Mouse (Mus musculus) spleen, adult 2 months (tissue): ENCODE data around the gene A730061H03Rik. TPM values are rescaled to one million over a fixed set of nuclear protein-coding genes. Genes with fewer than 3 reads are reported as not detected.

Source experiments
- DNase-seq, 2 experiments: peaks; one replicate each; pipeline versions ENCODE4 v3.0.0 to v3.0.0-alpha.2; 2012 to 2021; ENCODE audit warnings: low spot score in 2 of 2, low read depth in 1 of 2
- H3K27ac ChIP-seq: fragments of 200-500 bp; 2 replicates; pipeline ENCODE4 v1.5.1; 2012; ENCODE audit warnings: low read length, inconsistent platforms; ENCODE audit not compliant: insufficient read depth
- H3K27me3 ChIP-seq: fragments of 200-500 bp; 2 replicates; pipeline ENCODE4 v1.6.1; 2012; ENCODE audit warnings: mild to moderate bottlenecking, moderate library complexity, low read length, inconsistent platforms; ENCODE audit not compliant: control insufficient read depth, insufficient read depth
- H3K36me3 ChIP-seq: fragments of 200-500 bp; 2 replicates; pipeline ENCODE4 v1.6.1; 2012; ENCODE audit warnings: mild to moderate bottlenecking, low read length, inconsistent platforms; ENCODE audit not compliant: control insufficient read depth, insufficient read depth
- H3K4me1 ChIP-seq: fragments of 200-500 bp; 2 replicates; pipeline ENCODE4 v1.6.1; 2011; ENCODE audit warnings: inconsistent platforms; ENCODE audit not compliant: control insufficient read depth, insufficient read depth, insufficient read length
- H3K4me3 ChIP-seq: fragments of 200-500 bp; 2 replicates; pipeline ENCODE4 v1.5.1; 2011; ENCODE audit warnings: mild to moderate bottlenecking, inconsistent platforms; ENCODE audit not compliant: insufficient read depth, insufficient read length; ENCODE audit errors: extremely low read depth
- CTCF ChIP-seq: fragments of 200-500 bp; IDR thresholded peaks from 2 replicates; pipeline ENCODE4 v1.5.1; 2011; ENCODE audit warnings: mild to moderate bottlenecking, inconsistent platforms; ENCODE audit not compliant: insufficient read depth, insufficient read length, insufficient replicate concordance; ENCODE audit errors: extremely low read depth
- POLR2A ChIP-seq: fragments of 200-500 bp; IDR thresholded peaks from 2 replicates; pipeline ENCODE4 v1.6.1; 2011; ENCODE audit warnings: low read depth, low read length, inconsistent platforms
- WGBS: fragments of 180-500 bp; shearing (Covaris S2); methylation state at CpG from one replicate; pipeline ENCODE4 v1.1.7; 2018; 5-methylcytosine and 5-hydroxymethylcytosine counted together
- polyA plus RNA-seq: library from polyadenylated mRNA; depleted of rRNA; stranded (reverse); fragments of >200 nt; gene quantifications from 2 replicates; pipeline ENCODE4 v1.2.3, GENCODE M21; 2012; rRNA removed

A730061H03Rik gene
- 5.6 and 6.3 TPM in 2 replicates for polyA plus RNA-seq

- peak within 1 kb of the TSS; percentile 91 for H3K4me3 ChIP-seq
- 1% methylated on average over 51 of the region's 51 CpGs for WGBS
- peaks cover 7% of the 10 kb centered on the region; the same call in 1 of the 2 replicates for H3K4me1 ChIP-seq
- H3K27ac ChIP-seq: peak within 1 kb of the TSS; percentile 100
- peak; percentile 96 to 99 for DNase-seq
- no peaks in the 10 kb centered on the region for H3K27me3 ChIP-seq
- peaks cover 10% of the 10 kb centered on the region for H3K36me3 ChIP-seq
- TF ChIP-seq POLR2A: peak; percentile 88
- no peak for TF ChIP-seq CTCF
These were observed at the start of gene A730061H03Rik for GRCm38 (mm10) chr14:55560202-55561073. TSS of gene A730061H03Rik (minus strand) at chr14:55560406.

GRCm38 (mm10) chr14:55608339-55608738, 48.1 kb upstream of the A730061H03Rik start:
- Histone ChIP-seq H3K4me1 (peaks cover 11% of the 10 kb centered on the region; the same call in 1 of the 2 replicates), H3K27ac (no peak overlapping the region), H3K27me3 (no peaks in the 10 kb centered on the region), H3K4me3 (no peak overlapping the region), H3K36me3 (peaks cover 39% of the 10 kb centered on the region)
- no peak for TF ChIP-seq POLR2A
- TF ChIP-seq CTCF: no peak
- WGBS: 97% methylated on average over 6 of the region's 6 CpGs
- DNase-seq: no peak

- no peak overlapping the region for H3K4me3 ChIP-seq
- H3K4me1 ChIP-seq: peaks cover 18% of the 10 kb centered on the region; the same call in 1 of the 2 replicates
- 84% methylated on average over 16 of the region's 16 CpGs for WGBS
- H3K27ac ChIP-seq: no peak overlapping the region
- H3K27me3 ChIP-seq: no peaks in the 10 kb centered on the region
- no peak for DNase-seq
- TF ChIP-seq POLR2A (no peak), CTCF (no peak)
- peaks cover 50% of the 10 kb centered on the region for H3K36me3 ChIP-seq
These were observed 45.7 kb upstream of the A730061H03Rik start for GRCm38 (mm10) chr14:55605743-55606459.

- Histone ChIP-seq H3K4me1 (peaks cover 18% of the 10 kb centered on the region; the same call in 1 of the 2 replicates), H3K27ac (peak overlapping the region; percentile 98), H3K36me3 (peaks cover 54% of the 10 kb centered on the region), H3K4me3 (peak overlapping the region; percentile 73), H3K27me3 (no peaks in the 10 kb centered on the region)
- DNase-seq: no peak
- no peak for TF ChIP-seq CTCF
- no peak for TF ChIP-seq POLR2A
- 44% methylated on average over 11 of the region's 11 CpGs for WGBS
These were observed 44.6 kb upstream of the A730061H03Rik start for GRCm38 (mm10) chr14:55604823-55605222.

- no peaks in the 10 kb centered on the region for H3K27me3 ChIP-seq
- TF ChIP-seq POLR2A (peak; percentile 54; the same call in 1 of the 2 replicates), CTCF (peak; percentile 86)
- 2% methylated on average over 19 of the region's 19 CpGs for WGBS
- H3K4me1 ChIP-seq: peaks cover 18% of the 10 kb centered on the region; the same call in 1 of the 2 replicates
- H3K27ac ChIP-seq: peak overlapping the region; percentile 98
- H3K36me3 ChIP-seq: peaks cover 51% of the 10 kb centered on the region
- peak overlapping the region; percentile 79 for H3K4me3 ChIP-seq
- peak; percentile 94 for DNase-seq
These were observed 43.7 kb upstream of the A730061H03Rik start for GRCm38 (mm10) chr14:55603633-55604576.

GRCm38 (mm10) chr14:55603271-55603632, 43.0 kb upstream of the A730061H03Rik start, which contains the start of gene Irf9:
TSS of gene Irf9 (plus strand) at chr14:55603571.
- 38% methylated on average over 7 of the region's 7 CpGs for WGBS

More at GRCm38 (mm10) chr14:55603271-55603632, 43.0 kb upstream of the A730061H03Rik start, which contains the start of gene Irf9:
- Histone ChIP-seq H3K4me3 (peak within 1 kb of the TSS; percentile 79), H3K27ac (peak within 1 kb of the TSS; percentile 98), H3K27me3 (no peaks in the 10 kb centered on the region), H3K36me3 (peaks cover 51% of the 10 kb centered on the region), H3K4me1 (peaks cover 18% of the 10 kb centered on the region; the same call in 1 of the 2 replicates)
- DNase-seq: no peak
- TF ChIP-seq POLR2A (no peak), CTCF (no peak)
